Mouse (Mus musculus): ENCODE measurements around the gene Cmtr1.

Cmtr1 gene

DNA sequence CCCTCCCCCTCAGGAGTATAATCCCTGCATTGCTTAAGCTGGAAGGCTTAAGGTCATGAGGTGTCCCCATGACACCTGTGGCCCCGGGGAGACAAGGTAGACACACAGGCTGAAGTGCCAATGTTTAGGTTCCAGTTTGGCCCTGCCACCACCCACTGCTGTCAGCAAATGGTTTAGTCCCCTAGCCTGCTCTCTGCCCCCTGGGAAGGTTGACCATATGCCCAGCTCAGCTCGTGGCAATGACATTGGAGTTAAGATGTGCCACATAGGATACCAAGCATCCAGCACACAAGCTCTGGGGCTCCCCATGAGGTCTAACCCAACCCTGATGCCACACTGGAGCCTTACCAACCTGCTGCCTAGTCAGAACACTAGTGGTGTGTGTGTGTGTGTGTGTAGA, 72.1 kb downstream of the Cmtr1 start:
- DNase-seq (ENCODE audit: low read depth), result no peak

DNA sequence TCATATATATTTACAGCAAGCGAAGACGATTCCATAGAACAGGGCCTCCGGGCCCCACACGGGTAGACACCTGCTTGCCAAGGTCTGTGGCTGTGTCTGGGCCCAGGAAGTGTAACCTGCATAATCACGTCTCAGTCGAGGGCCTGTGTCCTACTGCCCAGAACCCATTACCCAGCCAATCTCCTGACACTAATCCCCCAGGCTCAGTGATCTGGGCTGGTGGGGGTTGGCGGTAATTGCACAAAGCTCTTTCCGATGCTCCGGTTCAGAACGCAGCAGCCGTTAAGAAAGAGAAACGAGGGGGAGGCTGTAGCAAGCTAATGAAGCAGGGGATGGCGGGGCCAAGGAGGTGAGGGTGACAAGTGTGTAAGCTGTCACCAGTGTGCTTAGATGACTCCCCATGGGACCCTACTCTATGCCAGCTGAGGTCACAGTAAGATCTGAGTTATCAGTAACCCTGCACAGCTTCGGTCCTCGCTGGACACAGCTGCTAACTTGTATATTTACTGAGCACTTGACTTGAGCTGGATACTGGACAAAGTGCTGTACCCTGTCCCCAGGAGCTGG, 76.1 kb downstream of the Cmtr1 start:
- DNase-seq (ENCODE audit: low read depth), result no peak

DNA sequence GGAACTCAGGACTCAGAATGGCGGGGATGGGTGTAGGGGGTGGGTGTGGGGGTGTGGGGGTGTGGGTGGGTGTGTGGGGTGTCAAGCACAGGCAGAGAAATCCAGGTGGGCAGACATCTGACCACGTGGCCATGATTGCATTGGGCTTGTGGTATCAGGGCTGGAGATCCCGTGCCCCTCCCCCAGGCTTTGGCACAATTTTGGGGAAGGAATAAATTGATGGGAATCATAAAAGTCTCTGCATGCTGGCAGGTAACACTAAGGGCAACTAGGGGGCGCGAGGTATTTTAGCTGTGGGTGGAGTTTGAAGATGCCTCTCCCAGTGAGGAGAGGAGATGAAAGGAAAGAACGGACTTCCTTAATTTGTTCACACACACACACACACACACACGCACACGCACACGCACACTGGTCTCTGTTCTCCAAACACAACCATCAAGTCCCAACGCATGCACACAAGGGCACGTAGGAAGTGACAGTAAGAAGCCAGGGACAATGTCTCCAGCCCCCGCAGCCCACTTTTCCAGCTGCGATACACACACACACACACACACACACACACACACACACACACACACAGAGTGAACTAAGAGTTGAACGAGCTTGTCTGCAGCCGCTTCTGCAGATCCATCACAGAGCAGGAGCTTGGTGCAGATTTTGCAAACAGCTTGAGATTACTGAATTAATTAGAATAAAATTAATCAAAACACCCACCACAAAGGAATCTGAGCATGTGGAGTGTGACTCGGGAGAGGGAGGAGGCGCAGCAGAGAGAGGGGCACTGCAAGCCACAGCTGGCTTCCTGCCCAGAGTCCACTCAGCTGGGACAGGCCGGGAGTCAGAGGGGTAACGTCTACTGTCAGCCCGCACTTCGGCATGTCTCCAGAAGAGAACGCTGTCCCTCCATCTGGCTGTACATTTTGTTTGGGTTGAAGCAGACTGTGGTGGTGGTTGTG, 77.7 kb downstream of the Cmtr1 start:
- DNase-seq (ENCODE audit: low read depth), result peak; percentile 27

DNA sequence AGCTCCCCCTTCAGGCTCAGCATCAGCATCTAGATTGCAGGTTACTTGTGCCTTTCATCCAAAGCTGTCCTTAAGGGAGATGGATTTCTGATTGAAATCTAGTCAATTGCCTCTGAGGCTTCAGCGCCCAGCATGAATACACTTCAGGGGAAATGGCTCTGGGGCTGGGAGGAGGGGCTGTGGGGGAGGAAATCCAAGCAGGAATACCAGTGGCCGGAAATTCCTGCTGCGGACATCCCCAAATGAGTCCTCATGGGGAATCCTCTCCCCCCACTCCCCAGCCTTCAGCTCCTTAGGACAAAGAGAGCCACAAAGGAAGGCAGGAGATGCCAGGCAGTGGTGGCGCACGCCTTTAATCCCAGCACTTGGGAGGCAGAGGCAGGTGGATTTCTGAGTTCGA, 87.1 kb downstream of the Cmtr1 start:
- no peak for DNase-seq (ENCODE audit: low read depth)

DNA sequence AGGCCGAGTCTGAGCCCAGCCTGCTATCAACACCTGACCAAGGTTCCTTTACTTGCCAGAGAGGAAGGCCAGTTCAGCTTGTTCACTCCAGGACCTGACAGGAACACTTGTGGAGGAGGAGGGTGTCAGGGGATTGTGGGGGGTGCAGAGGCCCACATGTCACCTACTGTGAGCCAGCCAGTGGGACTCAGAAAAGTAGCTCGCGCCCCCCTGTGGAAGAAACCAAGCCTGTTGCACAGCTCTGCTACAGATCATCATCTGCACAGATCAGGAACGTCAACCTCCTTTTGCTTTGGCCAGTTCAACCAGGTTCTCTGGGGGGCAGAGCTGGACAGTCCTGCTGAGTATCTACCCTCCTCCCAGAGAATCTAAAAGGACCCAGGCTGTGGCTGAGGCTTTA, 94.1 kb downstream of the Cmtr1 start:
- DNase-seq (ENCODE audit: low read depth), result no peak
